Mouse (Mus musculus) cortical plate, adult 2 months (tissue): Measurements from ENCODE around the gene Cir1.

ENCODE experiments used
- CTCF ChIP-seq: fragments of 200-500 bp; IDR thresholded peaks from 2 replicates; pipeline ENCODE4 v1.5.1; 2011; ENCODE audit warnings: mild to moderate bottlenecking, control low read depth, low read length; ENCODE audit not compliant: insufficient read depth; ENCODE audit errors: extremely low read depth
- POLR2A ChIP-seq: fragments of 200-500 bp; IDR thresholded peaks from 2 replicates; pipeline ENCODE4 v1.6.1; 2011; ENCODE audit warnings: mild to moderate bottlenecking, low read length, control low read depth; ENCODE audit not compliant: insufficient read depth; ENCODE audit errors: extremely low read depth

DNA sequence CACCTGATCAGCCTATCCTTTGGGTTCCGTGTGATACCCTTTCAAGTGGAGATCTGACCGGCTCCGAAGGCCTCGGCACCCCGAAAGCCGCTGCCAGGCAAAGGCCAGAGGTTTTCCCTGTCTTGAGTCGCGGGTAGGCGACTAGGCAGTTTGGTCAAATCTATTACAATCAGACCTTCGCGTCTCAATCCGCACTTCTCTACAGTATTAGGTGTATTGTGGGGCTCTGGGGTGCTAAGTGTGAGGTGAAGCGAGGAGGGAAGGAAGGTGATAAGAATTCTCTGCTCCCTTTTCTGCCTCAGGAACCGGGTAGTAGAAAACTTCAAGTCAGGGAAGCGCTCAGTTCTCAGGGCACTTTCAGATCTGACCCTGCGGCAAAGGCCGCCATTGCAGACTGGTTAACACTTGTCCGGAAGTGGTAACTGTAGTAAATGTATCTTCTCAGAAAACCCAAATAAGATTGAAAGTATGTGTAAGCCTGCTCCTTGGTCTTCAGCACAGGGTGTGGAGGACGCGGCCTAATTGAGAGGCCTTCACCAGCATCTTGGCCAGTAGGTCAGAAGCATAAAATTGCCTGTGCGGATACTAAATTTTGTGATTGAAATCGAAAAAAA is 31.3 kb downstream of the Cir1 start:
- TF ChIP-seq CTCF = no peak
- no peak for TF ChIP-seq POLR2A
